Comparison of ENCODE assay signal across 8 mouse cellular contexts in genomic region chr4:59782853-59783684, GRCm38 (mm10). TPM values are rescaled to one million over a fixed set of nuclear protein-coding genes. Genes with fewer than 3 reads are reported as not detected.
DNase-seq lines count a peak whose midpoint lies in the region; ATAC-seq and TF ChIP-seq lines count a peak whose summit lies in the region.

No protein-coding gene starts in this region.

- 0% methylated on average over 46 of the region's 47 CpGs for WGBS in kidney, postnatal 0 days
- under 1% methylated on average over 47 of the region's 47 CpGs for WGBS in forebrain, embryonic 13.5 days
- under 1% methylated on average over 47 of the region's 47 CpGs for WGBS in limb, embryonic 13.5 days
- WGBS in neural tube, embryonic 13.5 days, result under 1% methylated on average over 47 of the region's 47 CpGs

- 0 out of 2 replicates have a peak, but pooled peaks cover 4% of the 10 kb centered on the region for H3K4me1 ChIP-seq in kidney, postnatal 0 days (replicated peaks; ENCODE audit: insufficient read depth, low read length)
- peaks cover 11% of the 10 kb centered on the region for H3K4me1 ChIP-seq in forebrain, embryonic 13.5 days
- peaks cover 11% of the 10 kb centered on the region for H3K4me1 ChIP-seq in limb, embryonic 13.5 days
- peaks cover 19% of the 10 kb centered on the region for H3K4me1 ChIP-seq in neural tube, embryonic 13.5 days (replicated peaks)

- H3K4me2 ChIP-seq in kidney, postnatal 0 days (ENCODE audit: low read length), result peak overlapping the region; percentile 81
- peak overlapping the region; percentile 83 for H3K4me2 ChIP-seq in forebrain, embryonic 13.5 days
- peak overlapping the region; percentile 93 for H3K4me2 ChIP-seq in limb, embryonic 13.5 days (replicated peaks)
- H3K4me2 ChIP-seq in neural tube, embryonic 13.5 days, result peak overlapping the region; percentile 89

- intact Hi-C loops in left cerebral cortex, postnatal 4 days (cut with DNase I), result loop anchor here (5.0 kb wide), 2 partner anchors 166 to 401 kb away; no protein-coding TSS in a partner anchor

- H3K27me3 ChIP-seq in kidney, postnatal 0 days (ENCODE audit: insufficient read depth, low read length), result no peaks in the 10 kb centered on the region
- no peaks in the 10 kb centered on the region for H3K27me3 ChIP-seq in Patski
- no peaks in the 10 kb centered on the region for H3K27me3 ChIP-seq in forebrain, embryonic 13.5 days
- no peaks in the 10 kb centered on the region for H3K27me3 ChIP-seq in limb, embryonic 13.5 days
- H3K27me3 ChIP-seq in neural tube, embryonic 13.5 days, result no peaks in the 10 kb centered on the region

- peak overlapping the region; percentile 79 for H3K27ac ChIP-seq in kidney, postnatal 0 days
- H3K27ac ChIP-seq in forebrain, embryonic 13.5 days, result peak overlapping the region; percentile 69
- peak overlapping the region; percentile 11; the same call in 1 of the 2 replicates for H3K27ac ChIP-seq in limb, embryonic 13.5 days
- H3K27ac ChIP-seq in neural tube, embryonic 13.5 days (replicated peaks), result peak overlapping the region; percentile 72

- no peak for TF ChIP-seq CTCF in kidney, postnatal 0 days (IDR thresholded peaks at IDR 0.05; ENCODE audit: low read depth)
- no peak for TF ChIP-seq CTCF in Patski (IDR thresholded peaks at IDR 0.05)

- H3K4me3 ChIP-seq in kidney, postnatal 0 days (replicated peaks; ENCODE audit: low read depth, low read length), result peak overlapping the region; percentile 97
- H3K4me3 ChIP-seq in forebrain, embryonic 13.5 days, result peak overlapping the region; percentile 90
- H3K4me3 ChIP-seq in limb, embryonic 13.5 days, result peak overlapping the region; percentile 64
- H3K4me3 ChIP-seq in neural tube, embryonic 13.5 days, result peak overlapping the region; percentile 97

- POLR2A ChIA-PET in Patski (lab: Charles Lee), result interaction anchor here (0.6 to 0.8 kb wide), 2 partner anchors 24 to 155 kb away, joined by 3 to 4 read pairs; no protein-coding TSS in a partner anchor

- peak overlapping the region; percentile 90 for H3K9ac ChIP-seq in kidney, postnatal 0 days (ENCODE audit: low read depth, low read length)
- H3K9ac ChIP-seq in forebrain, embryonic 13.5 days, result peak overlapping the region; percentile 79
- H3K9ac ChIP-seq in limb, embryonic 13.5 days, result peak overlapping the region; percentile 88
- H3K9ac ChIP-seq in neural tube, embryonic 13.5 days, result peak overlapping the region; percentile 82

- peak; percentile 64 for DNase-seq in kidney, postnatal 0 days (ENCODE audit: low spot score)
- DNase-seq in kidney, adult 18-20 months, result no peak
- DNase-seq in Patski (ENCODE audit: low read depth, low spot score), result no peak
- no peak for DNase-seq in left cerebral cortex, postnatal 4 days
- no peak for DNase-seq in kidney, postnatal 4 days

- in situ Hi-C loops in Patski (cut with MboI; ENCODE audit: low pct_unique_long_range_greater_than_20kb), result loop anchor here (5.0 kb wide), 1 partner anchor 171 kb away; no protein-coding TSS in a partner anchor

- peak; percentile 63 for ATAC-seq in kidney, postnatal 0 days (replicated peaks; ENCODE audit: low FRiP score, low read depth)
- peak; percentile 8 for ATAC-seq in Patski
- ATAC-seq in forebrain, embryonic 13.5 days, result no peak; the same call in none of the 2 replicates
- ATAC-seq in limb, embryonic 13.5 days (ENCODE audit: low FRiP score, low read depth), result no peak; the same call in 1 of the 2 replicates
- peak; percentile 77 for ATAC-seq in neural tube, embryonic 13.5 days (ENCODE audit: low read depth)

- CTCF ChIA-PET in Patski (lab: Charles Lee), result interaction anchor here (0.9 to 2.9 kb wide), 3 partner anchors 88 to 402 kb away, joined by 3 to 8 read pairs (median 3); no protein-coding TSS in a partner anchor

- H3K36me3 ChIP-seq in kidney, postnatal 0 days (ENCODE audit: insufficient read depth, low read length), result no peaks in the 10 kb centered on the region
- H3K36me3 ChIP-seq in forebrain, embryonic 13.5 days (ENCODE audit: poor library complexity, severe bottlenecking), result no peaks in the 10 kb centered on the region
- peaks cover 3% of the 10 kb centered on the region; the same call in 1 of the 2 replicates for H3K36me3 ChIP-seq in limb, embryonic 13.5 days
- no peaks in the 10 kb centered on the region for H3K36me3 ChIP-seq in neural tube, embryonic 13.5 days

- no peaks in the 10 kb centered on the region for H3K9me3 ChIP-seq in kidney, postnatal 0 days (replicated peaks; ENCODE audit: low read length)
- no peaks in the 10 kb centered on the region for H3K9me3 ChIP-seq in forebrain, embryonic 13.5 days (replicated peaks)
- H3K9me3 ChIP-seq in limb, embryonic 13.5 days, result no peaks in the 10 kb centered on the region
- no peaks in the 10 kb centered on the region for H3K9me3 ChIP-seq in neural tube, embryonic 13.5 days

RNA-seq across cellular contexts. Expression of gene Inip, which starts 18.3 kb away (rescaled TPM):
- polyA plus RNA-seq in kidney, postnatal 0 days (2015; fragmentation: Nextera tagmentation; extraction: Ambion mirVana), result 40.2 and 45.3 TPM in 2 replicates
- 11.1 TPM for polyA plus RNA-seq in Patski (2021)
- polyA plus RNA-seq in forebrain, embryonic 13.5 days (2015; fragmentation: Nextera tagmentation; extraction: Ambion mirVana), result 96.1 and 96.8 TPM in 2 replicates
- polyA plus RNA-seq in limb, embryonic 13.5 days (2015; fragmentation: Nextera tagmentation; extraction: Ambion mirVana), result 60.7 and 61.0 TPM in 2 replicates
- 60.3 and 67.3 TPM in 2 replicates for polyA plus RNA-seq in neural tube, embryonic 13.5 days (2015; fragmentation: Nextera tagmentation; extraction: Ambion mirVana)
- 10 to 100 TPM; 22.3 to 22.4 TPM for total RNA-seq in left cerebral cortex, postnatal 4 days (2021)

RNA-seq across cellular contexts. Expression of gene Snx30, which starts 22.6 kb away (rescaled TPM):
- 6.0 and 7.0 TPM in 2 replicates for polyA plus RNA-seq in kidney, postnatal 0 days (2015; fragmentation: Nextera tagmentation; extraction: Ambion mirVana)
- 9.2 TPM for polyA plus RNA-seq in Patski (2021)
- 8.8 and 9.4 TPM in 2 replicates for polyA plus RNA-seq in forebrain, embryonic 13.5 days (2015; fragmentation: Nextera tagmentation; extraction: Ambion mirVana)
- polyA plus RNA-seq in limb, embryonic 13.5 days (2015; fragmentation: Nextera tagmentation; extraction: Ambion mirVana), result 8.0 and 11.2 TPM in 2 replicates
- 12.9 and 14.8 TPM in 2 replicates for polyA plus RNA-seq in neural tube, embryonic 13.5 days (2015; fragmentation: Nextera tagmentation; extraction: Ambion mirVana)
- total RNA-seq in left cerebral cortex, postnatal 4 days (2021), result 10 to 100 TPM; 32.0 to 38.0 TPM

Comparison
In these comparisons a context has a peak if more than half of its experiments do, and no peak if none do; other contexts are left out.
1. ATAC-seq: peak in kidney, postnatal 0 days (single experiment), Patski (single experiment) and neural tube, embryonic 13.5 days (single experiment); none in forebrain, embryonic 13.5 days (single experiment) and limb, embryonic 13.5 days (single experiment).
2. H3K27ac ChIP-seq: peak in every context shown above with its lines; median percentile 79 in kidney, postnatal 0 days; 72 in neural tube, embryonic 13.5 days; 69 in forebrain, embryonic 13.5 days; 11 in limb, embryonic 13.5 days.
3. Peak in every context shown above with its lines, with median percentiles within 50 percentile points of each other: H3K4me2 ChIP-seq, H3K4me3 ChIP-seq and H3K9ac ChIP-seq.